Mouse (Mus musculus) heart, adult 8-10 months (tissue): ENCODE results near the gene Myo1a. TPM values are rescaled to one million over a fixed set of nuclear protein-coding genes. Genes with fewer than 3 reads are reported as not detected.

Experiments used
- DNase-seq: peaks from one replicate; pipeline ENCODE4 v3.0.0; 2022; ENCODE audit warnings: low spot score
- total RNA-seq, 4 experiments: library from RNA; stranded (reverse); gene quantifications; 2 replicates each; pipeline ENCODE4 v1.2.4; 2022

Gene Myo1a
- total RNA-seq, 4 experiments from 2014 or later: 0.08 TPM; not detected in 3

DNA sequence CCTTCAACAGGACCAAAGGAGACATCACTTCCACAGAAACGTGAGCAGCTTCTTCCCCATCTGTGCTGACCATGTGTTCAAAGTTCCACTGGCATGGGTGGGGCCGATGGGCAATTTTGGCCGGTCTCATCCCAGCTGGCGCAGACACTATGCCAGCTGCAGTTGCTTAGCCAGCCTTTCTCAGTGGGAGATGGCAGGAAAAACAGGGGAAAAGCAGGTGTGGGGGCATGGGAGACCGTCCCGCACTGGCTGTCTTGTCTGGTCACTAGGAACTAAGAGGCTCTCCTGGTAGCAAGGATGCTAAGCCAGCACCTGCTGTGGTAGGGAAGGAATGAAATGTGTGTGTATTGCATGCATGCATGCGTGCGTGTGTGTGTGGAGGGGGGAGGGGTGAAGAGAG is 23.5 kb downstream of the Myo1a start:
- DNase-seq: no peak

DNA sequence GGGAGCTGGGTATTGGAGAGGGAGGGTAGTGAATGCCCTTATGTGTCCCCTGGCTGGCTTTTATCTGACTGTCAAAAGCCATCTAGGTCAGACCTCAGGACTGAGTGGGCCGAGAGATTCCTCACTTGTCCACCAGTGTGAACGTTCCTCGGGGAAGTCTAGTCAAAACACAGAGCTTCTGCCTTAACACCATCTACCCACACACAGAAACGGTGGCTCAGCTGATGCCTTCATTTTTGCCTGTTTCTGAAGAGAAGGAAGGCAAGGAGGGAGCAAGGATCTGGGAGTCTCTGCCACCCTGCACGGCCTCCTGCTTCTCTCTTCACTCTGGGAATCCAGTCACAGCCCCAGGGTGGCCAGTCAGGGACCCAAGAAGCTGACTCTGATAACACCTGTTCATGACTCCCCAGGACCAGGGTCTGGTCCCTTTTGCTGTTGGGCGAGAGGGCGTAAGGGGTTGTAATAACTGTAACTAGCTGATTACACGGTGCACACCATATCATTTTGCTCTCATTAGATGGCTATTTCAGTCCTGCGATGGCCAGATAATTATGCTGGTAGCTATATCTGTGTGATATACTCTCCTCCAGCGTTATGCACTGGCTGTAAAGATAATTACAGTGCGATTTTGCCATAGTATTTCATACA is 25.4 kb downstream of the Myo1a start:
- no peak for DNase-seq

DNA sequence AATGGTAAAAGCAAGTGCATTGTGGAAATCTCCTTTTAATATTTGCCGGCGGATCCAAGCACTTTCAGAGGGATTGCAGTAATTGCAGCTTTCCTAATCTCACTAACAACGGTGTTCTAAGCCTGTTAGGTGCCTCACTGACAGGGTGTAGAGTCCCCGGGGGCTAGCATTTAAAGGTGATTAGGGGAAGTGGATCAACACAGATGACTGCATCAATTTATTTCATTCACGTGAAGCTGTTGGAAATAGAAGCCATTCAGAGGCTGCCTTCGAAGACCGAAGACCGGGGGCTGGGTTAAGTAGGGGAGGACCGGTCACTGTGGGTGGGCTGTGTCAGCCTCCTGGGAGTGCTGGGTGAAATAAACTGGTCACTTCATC is 26.0 kb downstream of the Myo1a start:
- DNase-seq: no peak

DNA sequence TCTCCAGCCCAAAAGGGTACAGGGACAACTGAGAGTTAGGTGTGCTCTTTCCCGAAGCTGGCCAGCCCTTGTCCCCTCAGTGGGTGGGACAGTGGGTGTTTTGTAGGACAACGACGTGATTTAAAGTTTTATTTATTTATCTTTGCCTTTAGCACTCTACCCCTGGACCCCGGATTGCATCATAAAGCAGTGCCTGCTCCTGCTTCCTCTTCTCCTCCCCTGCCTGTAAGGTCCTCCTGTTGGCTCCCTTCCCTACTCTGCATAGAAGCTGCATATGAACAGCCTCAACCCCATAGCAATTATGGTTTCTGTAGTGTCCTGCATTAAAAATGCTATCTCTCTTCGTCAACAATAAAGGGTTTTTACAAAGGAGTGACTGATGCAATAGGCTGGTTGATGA is 26.4 kb downstream of the Myo1a start:
- DNase-seq: no peak

DNA sequence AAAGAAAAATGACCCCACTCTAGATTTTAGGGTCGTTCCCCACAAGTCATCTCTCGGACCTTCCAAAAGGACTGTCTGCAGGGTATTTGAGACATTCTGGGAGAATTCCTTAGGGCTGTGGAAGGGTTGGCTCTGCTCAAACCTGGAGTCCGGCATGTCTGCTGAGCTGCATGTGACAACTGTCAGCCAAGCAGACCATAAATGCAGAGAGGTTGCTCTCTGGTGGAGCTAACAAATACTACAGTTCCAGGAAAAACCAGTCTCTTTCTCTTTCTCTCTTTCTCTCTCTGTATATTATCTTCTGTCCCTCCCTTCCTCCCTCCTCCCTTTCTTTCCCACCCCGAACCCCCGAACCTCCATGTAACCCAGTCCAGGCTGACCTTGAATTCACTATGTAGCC is 29.5 kb downstream of the Myo1a start:
- no peak for DNase-seq

DNA sequence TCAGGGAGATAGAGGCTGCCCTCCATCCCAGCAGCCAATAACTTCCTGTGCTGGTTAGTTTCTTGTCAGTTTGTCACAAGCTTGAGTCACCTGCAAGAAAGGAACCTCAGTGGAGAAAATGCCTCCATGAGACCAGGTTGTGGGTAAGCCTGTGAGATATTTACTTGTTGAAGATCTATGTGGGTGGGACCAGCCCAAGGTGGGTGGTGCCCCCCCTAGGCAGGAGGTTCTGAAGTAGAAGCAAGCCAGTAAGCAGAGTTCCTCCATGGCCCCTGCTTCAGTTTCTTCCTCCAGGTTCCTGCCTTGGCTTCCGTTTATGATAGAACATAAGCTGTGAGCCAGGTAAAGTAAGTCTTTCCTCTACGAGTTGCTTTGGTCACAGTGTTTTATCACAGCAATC is 31.3 kb downstream of the Myo1a start:
- DNase-seq: no peak

DNA sequence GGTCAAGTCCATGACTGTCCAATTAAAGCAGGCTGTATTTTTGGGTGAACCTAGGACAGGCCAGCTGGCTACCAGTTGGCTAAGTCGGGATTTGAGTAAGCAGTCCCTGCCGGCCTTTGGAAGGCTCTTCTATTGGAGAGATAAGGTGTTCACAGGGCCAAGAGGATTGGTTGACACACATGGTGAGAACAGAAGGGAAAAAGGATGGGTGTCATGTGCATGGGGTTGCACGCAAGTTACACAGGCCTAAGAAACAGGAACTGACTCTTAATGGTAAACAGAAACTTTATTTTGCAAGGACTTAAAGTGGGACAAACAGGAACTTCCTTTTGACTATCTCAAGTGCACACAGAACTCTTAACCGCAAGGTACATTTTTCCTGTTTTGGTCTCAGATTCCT is 31.9 kb downstream of the Myo1a start:
- DNase-seq: no peak

DNA sequence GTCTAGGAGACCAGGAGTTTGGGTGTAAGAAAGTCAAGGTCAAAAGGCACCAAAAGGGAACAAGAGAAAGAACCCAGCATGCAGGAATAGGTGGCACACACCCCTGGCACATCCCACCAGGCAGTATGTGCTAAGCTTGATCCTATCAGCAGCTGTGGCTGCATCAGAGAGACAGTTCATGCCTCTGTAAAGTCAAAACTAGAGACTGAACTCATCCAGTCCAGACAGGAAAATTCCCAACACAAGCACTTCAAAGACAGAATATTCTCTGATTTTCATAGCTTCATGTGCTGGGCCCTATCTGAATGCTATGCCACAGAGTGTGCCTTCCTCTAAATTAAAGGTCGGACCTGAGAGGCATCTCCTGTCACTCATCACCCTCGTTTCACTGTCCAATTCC is 32.6 kb downstream of the Myo1a start:
- no peak for DNase-seq

DNA sequence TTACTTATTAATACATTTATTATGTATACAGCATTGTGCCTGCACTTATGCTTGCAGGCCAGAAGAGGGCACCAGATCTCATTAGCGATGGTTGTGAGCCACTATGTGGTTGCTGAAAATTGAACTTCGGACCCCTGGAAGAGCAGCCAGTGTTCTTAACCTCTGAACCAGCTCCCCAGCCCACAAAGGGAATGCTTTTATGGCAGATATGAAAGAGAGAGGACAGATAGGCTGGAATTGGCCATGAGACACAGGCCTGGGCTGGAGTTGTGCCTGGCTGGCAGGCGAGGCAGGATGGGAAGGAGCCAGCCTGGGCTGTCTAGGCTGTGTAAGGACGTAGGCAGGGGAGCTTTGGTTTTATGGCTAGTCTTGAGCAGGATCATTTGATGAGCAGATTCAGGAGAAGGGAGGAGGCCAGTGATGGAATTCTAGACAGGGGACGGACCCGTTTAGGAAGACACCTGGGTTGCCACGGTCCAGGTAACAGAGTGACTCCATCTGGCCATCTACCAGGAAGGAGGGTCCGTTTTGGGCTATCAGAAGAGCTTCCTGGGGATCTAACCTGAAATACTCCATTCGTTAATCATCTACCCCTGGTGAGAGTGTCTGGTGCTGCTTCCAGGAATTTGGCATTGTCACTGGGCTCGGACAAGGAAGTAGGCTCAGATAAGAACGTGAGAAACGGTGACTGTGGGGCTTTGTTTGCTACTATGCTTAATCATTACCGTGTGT is 33.3 kb downstream of the Myo1a start:
- DNase-seq: no peak

DNA sequence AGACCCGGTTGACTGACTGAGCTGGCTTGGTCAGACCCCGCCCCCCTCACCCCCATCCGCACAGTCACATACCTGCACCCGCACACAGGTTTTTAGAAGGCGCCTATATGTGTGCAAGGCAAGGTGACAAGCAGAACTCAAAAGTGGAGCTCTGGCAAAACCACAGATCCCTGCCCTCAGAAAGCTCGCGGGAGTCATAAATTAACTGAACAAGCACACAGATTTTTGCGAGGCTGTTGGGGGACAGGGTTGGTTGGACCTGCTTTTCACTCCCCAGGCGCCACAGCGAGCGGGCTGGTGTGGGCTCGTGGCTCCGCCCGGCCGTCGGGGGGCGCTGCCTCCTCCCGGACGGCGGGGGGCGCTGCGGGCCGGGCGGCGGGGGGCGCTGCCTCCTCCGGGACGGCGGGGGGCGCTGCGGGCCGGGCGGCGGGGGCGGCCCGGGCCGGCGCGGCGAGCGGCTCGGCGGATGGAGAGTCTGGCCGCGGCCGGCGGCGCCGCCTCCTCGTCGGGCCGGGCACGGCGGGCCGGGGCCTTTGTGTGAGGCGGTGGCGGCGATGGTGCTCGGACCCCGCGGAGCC is 34.2 kb downstream of the Myo1a start, which contains the start of gene Zbtb39:
TSS of gene Zbtb39 (plus strand) at position 456 of the 578 bp plus-strand sequence.
- peak; percentile 63 for DNase-seq

DNA sequence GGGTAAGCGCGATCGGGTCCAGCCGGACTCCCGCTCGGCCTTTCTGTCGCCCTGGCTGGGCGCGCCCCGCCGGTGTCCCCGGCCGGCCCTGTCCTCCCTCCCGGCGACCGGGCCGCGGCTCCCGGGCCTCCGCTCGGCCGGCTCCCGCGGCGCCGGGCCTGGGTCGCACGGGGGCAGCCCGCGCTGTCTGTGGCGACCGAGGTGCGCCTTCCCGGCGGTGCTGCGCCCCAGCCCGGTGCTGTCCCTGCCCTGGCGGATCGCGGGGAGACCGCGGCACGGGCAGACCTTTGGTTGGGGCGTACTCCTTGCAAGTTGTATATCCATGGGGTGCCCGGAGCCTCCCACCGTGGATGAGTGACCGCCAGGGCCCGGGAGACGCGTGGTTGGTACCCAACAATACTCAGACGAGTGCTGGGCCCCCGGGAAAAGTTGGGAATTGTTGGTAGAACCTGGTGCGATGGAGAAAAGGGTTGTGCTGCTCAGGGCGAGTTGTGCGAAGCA is 34.7 kb downstream of the Myo1a start:
- DNase-seq: no peak

DNA sequence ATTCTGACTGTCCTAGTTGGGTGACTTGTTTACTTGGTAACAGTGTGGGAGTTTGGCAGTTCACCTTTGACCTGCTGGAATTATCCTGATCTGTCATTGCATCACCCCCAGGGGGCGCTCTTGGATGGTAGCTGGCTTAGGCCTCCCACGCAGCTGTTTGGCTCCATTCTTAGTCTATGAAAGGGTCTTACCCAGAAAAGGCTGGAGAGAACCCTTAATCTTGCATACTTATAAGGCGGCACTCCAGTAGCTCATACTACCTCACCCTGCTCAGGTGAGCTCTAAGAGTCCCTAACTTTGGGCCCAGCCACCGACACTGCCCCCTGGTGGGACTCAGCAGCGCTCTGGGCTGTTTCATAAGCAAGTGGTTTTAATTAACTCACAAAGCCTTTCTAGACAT is 39.7 kb downstream of the Myo1a start:
- no peak for DNase-seq

DNA sequence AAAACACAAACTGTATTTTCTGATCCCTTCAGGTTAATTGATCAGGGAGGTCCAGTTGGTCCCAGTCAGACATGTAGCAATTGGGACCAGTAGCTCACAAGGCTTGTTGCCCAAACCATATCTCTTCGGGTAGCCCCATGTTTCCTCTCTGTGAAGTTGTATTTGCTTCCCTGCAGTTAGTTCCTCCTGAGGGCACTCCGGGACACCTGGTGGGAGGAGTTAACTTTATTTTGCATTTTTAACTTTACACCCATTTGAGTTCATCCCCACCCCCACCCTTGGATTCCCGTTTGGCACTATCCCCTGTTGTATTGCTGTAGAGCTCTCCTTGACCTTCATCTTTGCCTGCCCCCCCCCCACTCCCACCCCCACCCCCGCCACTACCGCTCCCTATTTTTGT is 40.9 kb downstream of the Myo1a start:
- no peak for DNase-seq

DNA sequence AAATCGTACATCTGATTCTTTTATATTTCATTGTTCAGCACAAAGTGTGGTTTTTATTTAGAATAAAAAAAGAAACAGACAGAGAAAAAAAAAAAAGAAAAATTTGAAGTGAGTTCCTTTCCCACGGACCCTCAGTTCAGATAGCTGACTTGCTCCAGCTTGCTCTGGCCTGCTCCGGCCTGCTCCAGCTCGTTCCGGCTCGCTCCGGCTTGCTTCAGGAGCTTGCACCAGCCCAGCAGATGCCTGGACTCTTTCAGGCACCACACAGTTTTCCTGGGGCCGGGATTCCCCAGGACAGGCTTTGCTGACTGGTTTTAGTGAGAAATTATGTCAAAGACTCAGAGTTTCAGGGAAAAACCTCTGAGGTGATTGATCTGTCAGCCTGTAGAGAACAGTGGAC is 42.3 kb downstream of the Myo1a start:
- no peak for DNase-seq

DNA sequence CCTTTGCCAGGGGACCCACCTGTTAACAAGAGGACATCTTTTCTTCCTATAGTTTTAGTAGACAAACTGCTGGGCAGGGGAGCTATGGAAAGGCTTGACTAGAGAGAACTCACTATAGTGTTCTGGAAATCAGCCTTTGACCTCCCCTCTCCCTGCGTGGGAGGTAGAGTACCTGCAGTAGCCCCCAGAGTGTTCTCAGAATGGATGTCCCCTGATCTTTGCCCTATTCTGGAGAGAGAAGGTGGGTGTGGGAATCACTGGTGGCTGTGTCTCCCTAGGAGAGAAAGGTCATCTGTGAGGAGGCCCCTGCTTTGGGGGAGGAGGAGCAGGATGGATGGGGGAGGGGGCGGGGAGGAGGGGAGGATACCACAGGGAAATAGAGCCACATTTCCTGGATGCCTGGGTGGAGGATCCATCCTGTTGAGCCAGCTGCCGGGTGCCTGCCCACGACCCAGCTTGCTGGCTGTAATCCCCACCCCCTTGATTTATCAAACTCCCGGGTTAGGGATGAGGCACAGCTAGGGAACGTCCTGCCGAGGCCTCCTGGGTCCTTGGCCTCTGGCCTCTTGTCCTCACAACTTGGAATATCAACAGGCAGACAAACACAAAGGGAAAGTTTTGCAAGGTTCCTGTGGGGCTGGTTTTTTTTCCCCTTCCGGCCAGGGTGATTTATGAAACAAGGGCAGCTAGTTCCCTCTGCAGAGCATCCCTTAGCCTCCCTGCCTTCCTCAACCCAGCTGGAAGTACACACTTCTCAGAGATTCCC is 44.1 kb downstream of the Myo1a start:
- peak; percentile 68 for DNase-seq

DNA sequence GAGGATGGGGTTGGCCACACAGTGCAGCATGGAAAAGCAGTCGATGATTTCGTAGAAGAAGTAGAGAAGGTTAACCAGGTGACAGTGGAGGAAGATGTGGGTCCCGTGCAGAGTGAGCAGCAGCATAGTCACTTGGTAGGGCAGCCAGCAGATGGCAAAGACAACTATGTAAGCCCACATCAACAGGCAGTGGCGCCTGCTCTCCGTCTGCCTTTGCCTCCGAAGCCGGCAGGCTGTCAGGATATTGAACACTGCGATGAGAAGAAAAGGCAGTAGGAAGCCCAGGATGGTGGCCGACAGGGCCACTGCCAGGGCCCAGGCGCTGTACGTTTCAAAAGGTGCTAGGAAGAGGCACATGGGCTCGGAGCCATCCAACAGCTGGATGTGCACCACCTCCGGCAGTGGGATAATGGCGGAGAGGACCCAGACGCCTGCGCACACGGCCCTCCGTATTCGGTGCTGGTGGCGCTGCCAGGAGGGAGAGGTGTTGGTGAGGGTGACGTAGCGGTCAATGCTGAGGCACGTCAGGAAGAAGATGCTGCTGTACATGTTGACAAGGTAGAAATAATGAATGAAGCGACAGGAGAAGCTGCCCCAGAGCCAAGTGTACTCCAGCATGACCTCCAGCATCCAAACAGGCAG is 45.3 kb downstream of the Myo1a start:
- no peak for DNase-seq

DNA sequence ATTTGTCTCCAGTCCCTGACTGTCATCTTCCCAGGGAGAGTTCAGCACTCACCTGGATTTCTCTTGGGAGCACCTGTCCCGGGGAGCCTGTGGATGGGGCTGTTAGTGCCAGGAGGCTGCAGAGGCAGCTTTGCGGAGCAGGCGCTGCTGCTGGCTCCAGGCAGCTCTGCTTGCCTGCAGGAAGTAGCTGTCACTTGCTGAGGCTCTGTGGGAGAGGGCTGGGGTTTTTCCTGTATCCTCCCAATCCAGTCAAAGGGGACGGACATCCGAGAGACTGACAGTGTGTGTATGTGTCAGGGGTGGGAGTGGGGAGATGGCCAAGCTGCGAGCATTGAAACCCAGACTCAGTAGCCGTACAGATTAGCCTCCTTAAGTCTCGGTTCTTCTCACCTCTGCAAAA is 46.6 kb downstream of the Myo1a start, which contains the start of gene Gpr182:
TSS of gene Gpr182 (minus strand) at position 185 of the 400 bp plus-strand sequence.
- no peak for DNase-seq

DNA sequence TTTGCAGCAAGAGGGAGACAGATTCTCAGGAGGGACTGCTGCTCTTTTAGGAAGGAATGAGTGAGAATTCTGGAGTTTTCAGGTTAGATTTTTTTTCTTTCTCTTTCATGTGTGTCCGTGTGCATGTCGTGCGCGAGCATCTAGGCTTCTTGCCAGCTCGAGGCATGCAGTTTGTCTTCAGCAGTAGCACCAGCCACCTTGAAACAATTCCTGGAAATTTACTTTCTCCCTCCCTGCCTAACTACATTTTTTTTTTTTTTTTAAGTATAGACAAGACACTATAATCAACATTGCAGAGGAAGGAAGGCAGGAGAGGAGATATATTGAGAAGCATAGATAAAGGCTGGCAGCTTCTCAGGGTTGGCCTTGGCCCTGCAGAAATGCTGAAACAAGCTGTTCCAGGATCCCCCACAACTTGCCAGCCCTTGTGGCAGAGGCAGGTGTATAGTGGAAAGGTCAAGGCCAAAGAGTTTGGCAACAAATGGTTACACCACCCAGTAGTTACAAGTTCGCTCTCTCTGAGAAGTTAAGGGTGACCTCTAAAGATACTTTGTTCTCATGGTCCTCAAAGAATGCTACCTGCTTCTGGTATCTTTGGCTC is 49.7 kb downstream of the Myo1a start:
- DNase-seq: no peak

DNA sequence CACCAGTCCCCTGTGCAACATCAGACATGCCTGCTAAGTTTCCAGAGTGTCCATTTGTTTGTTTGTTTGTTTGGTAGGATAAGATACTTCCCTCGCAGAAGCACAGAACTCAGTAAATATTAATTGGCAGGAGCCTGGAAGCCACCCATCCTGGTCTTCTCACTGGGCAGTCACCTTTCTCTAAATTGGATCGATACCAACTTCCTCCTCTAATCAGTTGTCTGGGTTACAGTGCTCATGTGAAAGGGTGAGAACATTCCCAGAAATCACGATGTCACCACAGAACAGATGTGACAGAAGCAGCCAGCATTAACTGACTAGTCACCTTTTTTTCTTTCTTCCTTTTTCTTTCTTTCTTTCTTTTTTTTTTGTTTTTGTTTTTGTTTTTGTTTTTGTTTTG is 50.3 kb downstream of the Myo1a start:
- no peak for DNase-seq

DNA sequence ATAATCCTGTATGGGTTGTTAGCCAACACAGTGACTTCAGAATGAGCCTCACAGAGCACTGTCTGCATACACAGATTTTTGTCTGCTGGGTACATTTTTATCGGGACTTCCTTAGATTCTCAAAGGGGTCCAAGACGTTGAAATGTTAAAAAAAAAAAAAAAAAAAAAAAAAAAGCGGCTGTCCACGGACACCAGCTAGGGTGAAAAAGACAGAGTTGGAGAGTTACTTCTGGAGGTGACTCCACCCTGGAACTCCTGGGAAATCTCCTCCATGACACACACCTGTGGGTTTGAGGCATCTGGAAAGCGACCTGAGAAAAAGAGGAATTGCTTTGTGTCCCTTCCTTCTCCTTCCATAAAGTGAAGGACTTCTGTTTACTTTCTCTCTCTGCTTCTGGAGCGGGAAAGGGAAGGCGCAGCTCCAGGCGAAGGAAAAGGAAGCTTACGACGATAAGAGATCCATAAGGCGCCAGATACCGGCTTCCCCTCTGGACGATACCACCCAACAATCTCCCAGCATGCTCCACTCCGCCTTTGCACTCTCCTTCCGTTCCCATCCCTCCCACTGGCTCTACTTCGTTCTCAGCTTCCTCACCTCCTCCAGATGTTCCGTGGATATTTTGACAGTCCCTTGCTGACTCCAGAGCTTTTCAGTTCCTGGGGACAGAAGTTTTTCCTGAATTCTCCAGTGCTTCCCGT is 50.9 kb downstream of the Myo1a start:
- peak; percentile 61 for DNase-seq
